Mouse (Mus musculus) myocyte (in vitro differentiated cells): ENCODE data around the gene Nxph3. TPM values are rescaled to one million over a fixed set of nuclear protein-coding genes. Genes with fewer than 3 reads are reported as not detected.

Experiments used
- H3K27me3 ChIP-seq: one replicate; pipeline ENCODE4 v1.6.1; 2011; ENCODE audit not compliant: control insufficient read depth, insufficient read depth, insufficient read length
- H3K36me3 ChIP-seq: one replicate; pipeline ENCODE4 v1.6.1; 2011; ENCODE audit not compliant: control insufficient read depth, insufficient read depth
- H3K4me2 ChIP-seq: one replicate; pipeline ENCODE4 v1.6.1; 2011; ENCODE audit warnings: low read depth, control low read depth
- H3K4me3 ChIP-seq: one replicate; pipeline ENCODE4 v1.5.1; 2011; ENCODE audit warnings: mild to moderate bottlenecking, control low read depth, moderate library complexity
- H3K79me2 ChIP-seq: one replicate; pipeline ENCODE4 v1.6.1; 2011; ENCODE audit not compliant: control insufficient read depth, insufficient read depth
- H3ac ChIP-seq: one replicate; pipeline ENCODE4 v1.6.1; 2011; ENCODE audit not compliant: control insufficient read depth, insufficient read length
- CEBPB ChIP-seq: IDR thresholded peaks from 2 replicates; pipeline ENCODE4 v1.6.1; 2011; ENCODE audit warnings: mild to moderate bottlenecking, moderate library complexity; ENCODE audit not compliant: poor library complexity, insufficient read depth, severe bottlenecking
- E2F4 ChIP-seq: IDR thresholded peaks from one replicate; pipeline ENCODE4 v1.6.1; 2011; ENCODE audit warnings: mild to moderate bottlenecking, control low read depth, moderate library complexity; ENCODE audit not compliant: insufficient read depth
- MAX ChIP-seq: IDR thresholded peaks from one replicate; pipeline ENCODE4 v1.6.1; 2011; ENCODE audit warnings: low read depth, mild to moderate bottlenecking, control low read depth
- MYOD1 ChIP-seq, 3 experiments: IDR thresholded peaks; one replicate each; pipeline ENCODE4 v1.6.1; 2011; ENCODE audit warnings: control low read depth in 2 of 3, low read depth in 2 of 3, mild to moderate bottlenecking in 2 of 3, moderate library complexity in 1 of 3; ENCODE audit not compliant: insufficient read length in 2 of 3, control insufficient read depth in 1 of 3
- MYOG ChIP-seq, 3 experiments: IDR thresholded peaks; one replicate each; pipeline ENCODE4 v1.6.1; 2011; ENCODE audit warnings: control low read depth in 2 of 3, low read depth in 2 of 3, mild to moderate bottlenecking in 2 of 3; ENCODE audit not compliant: insufficient read length in 2 of 3, control insufficient read depth in 1 of 3, insufficient read depth in 1 of 3
- POLR2A ChIP-seq: IDR thresholded peaks from one replicate; pipeline ENCODE4 v1.6.1; 2011; ENCODE audit warnings: low read depth, mild to moderate bottlenecking, control low read depth, moderate library complexity; ENCODE audit not compliant: insufficient read length
- POLR2AphosphoS2 ChIP-seq: IDR thresholded peaks from one replicate; pipeline ENCODE4 v1.6.1; 2011; ENCODE audit warnings: low read depth, control low read depth; ENCODE audit not compliant: insufficient read length
- REST ChIP-seq: IDR thresholded peaks from one replicate; pipeline ENCODE4 v1.6.1; 2011; ENCODE audit warnings: mild to moderate bottlenecking, control low read depth, moderate library complexity; ENCODE audit not compliant: insufficient read depth, insufficient read length
- SRF ChIP-seq: IDR thresholded peaks from one replicate; pipeline ENCODE4 v1.6.1; 2011; ENCODE audit warnings: low read depth; ENCODE audit not compliant: control insufficient read depth, insufficient read length
- TCF12 ChIP-seq: IDR thresholded peaks from one replicate; pipeline ENCODE4 v1.6.1; 2011; ENCODE audit warnings: mild to moderate bottlenecking, control low read depth; ENCODE audit not compliant: poor library complexity, insufficient read depth, severe bottlenecking
- TCF3 ChIP-seq: IDR thresholded peaks from one replicate; pipeline ENCODE4 v1.6.1; 2011; ENCODE audit warnings: low read depth, control low read depth; ENCODE audit not compliant: insufficient read length
- USF1 ChIP-seq: IDR thresholded peaks from one replicate; pipeline ENCODE4 v1.6.1; 2011; ENCODE audit warnings: low read depth, mild to moderate bottlenecking, control low read depth, moderate library complexity
- polyA plus RNA-seq: library from polyadenylated mRNA; unstranded; fragments of >200 nt; fragmentation: generic; extraction: Trizol; gene quantifications from one replicate; pipeline ENCODE4 v1.2.1, GENCODE M21; 2012; ENCODE audit warnings: missing spikeins

Nxph3 gene
- polyA plus RNA-seq, 1 experiment = 0.04 TPM

GRCm38 (mm10) chr11:95467731-95468130 lies 46.6 kb downstream of the Nxph3 start:
- Histone ChIP-seq H3K27me3 (no peaks in the 10 kb centered on the region), H3K79me2 (peaks cover 44% of the 10 kb centered on the region), H3K36me3 (peaks cover 5% of the 10 kb centered on the region), H3K4me2 (no peak overlapping the region), H3K4me3 (no peak overlapping the region), H3ac (no peak overlapping the region)
- TF ChIP-seq USF1 (no peak), SRF (no peak)

- peaks cover 85% of the 10 kb centered on the region for H3K79me2 ChIP-seq
- TF ChIP-seq SRF = no peak
- TF ChIP-seq CEBPB = no peak
- TF ChIP-seq TCF3 = no peak
- TF ChIP-seq MAX = no peak
- TF ChIP-seq E2F4 = no peak
- TF ChIP-seq POLR2A = no peak
- no peak for TF ChIP-seq REST
- no peak for TF ChIP-seq MYOD1 (IDR thresholded peaks at IDR 0.05; ENCODE audit: control insufficient read depth in 1 of 3, insufficient read length in 2 of 3, low read depth in 2 of 3)
- TF ChIP-seq MYOG (IDR thresholded peaks at IDR 0.05; ENCODE audit: control insufficient read depth in 1 of 3, insufficient read depth in 1 of 3, insufficient read length in 2 of 3, low read depth in 2 of 3) = no peak
- TF ChIP-seq USF1 = no peak
- H3K27me3 ChIP-seq = no peaks in the 10 kb centered on the region
- H3K4me3 ChIP-seq = no peak overlapping the region
- H3K4me2 ChIP-seq = no peak overlapping the region
- H3K36me3 ChIP-seq = no peaks in the 10 kb centered on the region
- no peak overlapping the region for H3ac ChIP-seq
Measured at GRCm38 (mm10) chr11:95462168-95462567, 52.2 kb downstream of the Nxph3 start.

GRCm38 (mm10) chr11:95460872-95461271 lies 53.5 kb downstream of the Nxph3 start:
- Histone ChIP-seq H3K4me3 (no peak overlapping the region), H3K79me2 (peaks cover 91% of the 10 kb centered on the region), H3K27me3 (no peaks in the 10 kb centered on the region), H3ac (no peak overlapping the region), H3K4me2 (no peak overlapping the region), H3K36me3 (no peaks in the 10 kb centered on the region)
- TF ChIP-seq MYOG (IDR thresholded peaks at IDR 0.05; ENCODE audit: control insufficient read depth in 1 of 3, insufficient read depth in 1 of 3, insufficient read length in 2 of 3, low read depth in 2 of 3) (no peak), TCF3 (no peak), SRF (no peak), E2F4 (no peak), USF1 (no peak), TCF12 (no peak), MAX (no peak), POLR2A (no peak), POLR2AphosphoS2 (no peak), REST (no peak), MYOD1 (IDR thresholded peaks at IDR 0.05; ENCODE audit: control insufficient read depth in 1 of 3, insufficient read length in 2 of 3, low read depth in 2 of 3) (no peak), CEBPB (no peak)

Other genes with a start within 250 kb of the Nxph3 start
- 52.2 TPM for gene Kat7, start 204.3 kb downstream of the Nxph3 start, polyA plus RNA-seq
- gene Fam117a, start 177.6 kb downstream of the Nxph3 start, polyA plus RNA-seq = 9.7 TPM
- gene Slc35b1, start 129.9 kb downstream of the Nxph3 start, polyA plus RNA-seq = 66.7 TPM
- gene Spop, start 100.5 kb downstream of the Nxph3 start, polyA plus RNA-seq = 54.8 TPM
- gene Ngfr, start 73.2 kb upstream of the Nxph3 start, polyA plus RNA-seq = 0.01 TPM
- gene Phb, start 152.4 kb upstream of the Nxph3 start, polyA plus RNA-seq = 343 TPM
- 6.4 TPM for gene Zfp652, start 198.1 kb upstream of the Nxph3 start, polyA plus RNA-seq
- gene B130006D01Rik, start 209.0 kb upstream of the Nxph3 start, polyA plus RNA-seq = 0.02 TPM